Mouse (Mus musculus) embryonic facial prominence, embryonic 14.5 days (tissue): Measurements from ENCODE around the gene Urb1. TPM values are rescaled to one million over a fixed set of nuclear protein-coding genes. Genes with fewer than 3 reads are reported as not detected.
"Not testable (repeated sequence)": the region's sequence is repeated elsewhere in the genome, so short reads cannot be mapped to it uniquely, and the experiment has no call there.

ENCODE experiments used
- ATAC-seq: fragments of 200-750 bp; cut with Nextera tagmentation; 2 replicates; pipeline ENCODE4 v1.8.0; 2017; ENCODE audit warnings: low read depth, moderate number of reproducible peaks, moderate TSS enrichment
- DNase-seq: peaks from one replicate; pipeline ENCODE4 v3.0.0-alpha.2; 2015; ENCODE audit warnings: low spot score
- H3K27ac ChIP-seq: fragments of 300-500 bp; sonication (generic); replicated peaks from 2 replicates; pipeline ENCODE4 v1.5.1; 2014; ENCODE audit warnings: low read depth, mild to moderate bottlenecking, low read length, moderate library complexity
- H3K27me3 ChIP-seq: fragments of 300-500 bp; sonication (generic); replicated peaks from 2 replicates; pipeline ENCODE4 v1.6.1; 2014; ENCODE audit warnings: low read length; ENCODE audit not compliant: control insufficient read depth, insufficient read depth
- H3K36me3 ChIP-seq: fragments of 300-500 bp; sonication (generic); 2 replicates; pipeline ENCODE4 v1.6.1; 2014; ENCODE audit warnings: low read length, mixed read lengths; ENCODE audit not compliant: control insufficient read depth, insufficient read depth
- H3K4me1 ChIP-seq: fragments of 300-500 bp; sonication (generic); 2 replicates; pipeline ENCODE4 v1.6.1; 2014; ENCODE audit warnings: antibody characterized with exemption, low read length; ENCODE audit not compliant: control insufficient read depth, insufficient read depth
- H3K4me2 ChIP-seq: fragments of 300-500 bp; sonication (generic); 2 replicates; pipeline ENCODE4 v1.6.1; 2014; ENCODE audit warnings: low read depth, mild to moderate bottlenecking, low read length, moderate library complexity, mixed read lengths
- H3K4me3 ChIP-seq: fragments of 300-500 bp; sonication (generic); 2 replicates; pipeline ENCODE4 v1.5.1; 2014; ENCODE audit warnings: low read depth, mild to moderate bottlenecking, low read length
- H3K9ac ChIP-seq: fragments of 300-500 bp; sonication (generic); 2 replicates; pipeline ENCODE4 v1.6.1; 2014; ENCODE audit warnings: low read depth, mild to moderate bottlenecking, low read length, moderate library complexity, mixed read lengths
- H3K9me3 ChIP-seq: fragments of 300-500 bp; sonication (generic); 2 replicates; pipeline ENCODE4 v1.6.1; 2016; ENCODE audit warnings: low read length; ENCODE audit not compliant: control insufficient read depth
- WGBS: fragments of 180-500 bp; shearing (Covaris S2); extraction: QIAGEN DNeasy Blood & Tissue Kit; methylation state at CpG from one replicate; pipeline ENCODE4 v1.1.7; 2014; 5-methylcytosine and 5-hydroxymethylcytosine counted together
- polyA plus RNA-seq: library from polyadenylated mRNA; unstranded; fragments of >200 nt; fragmentation: Nextera tagmentation; extraction: Ambion mirVana; gene quantifications from 2 replicates; pipeline ENCODE4 v1.2.1, GENCODE M21; 2014

Urb1 gene
- polyA plus RNA-seq, 1 experiment from 2014 or later = 11.6 TPM

DNA sequence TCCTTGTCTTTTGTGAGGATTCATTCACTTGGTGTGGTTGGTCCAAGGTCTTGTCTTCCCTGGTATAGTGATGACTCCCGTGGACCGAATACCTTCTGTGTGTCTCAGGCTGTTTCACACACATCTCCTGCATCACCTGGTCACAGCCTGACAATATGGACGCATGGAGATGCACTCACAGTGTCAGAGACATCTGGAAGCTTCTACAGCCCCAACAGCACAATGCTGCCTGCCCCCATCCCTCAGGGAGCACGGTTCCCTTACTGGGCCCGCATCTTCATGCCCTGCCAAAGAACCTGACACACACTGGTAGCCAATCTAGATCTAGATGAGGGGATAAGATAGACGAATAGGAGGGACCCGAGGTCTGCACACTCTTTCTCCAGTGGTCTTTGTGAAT is 18.9 kb upstream of the Urb1 start:
- H3K27ac ChIP-seq = no peak overlapping the region
- H3K4me3 ChIP-seq = no peak overlapping the region
- DNase-seq = no peak
- H3K4me2 ChIP-seq = no peak overlapping the region
- no peaks in the 10 kb centered on the region for H3K9me3 ChIP-seq
- peaks cover 25% of the 10 kb centered on the region for H3K27me3 ChIP-seq
- no peaks in the 10 kb centered on the region for H3K36me3 ChIP-seq
- H3K9ac ChIP-seq = no peak overlapping the region
- H3K4me1 ChIP-seq = 0 out of 2 replicates have a peak, but pooled peaks cover 14% of the 10 kb centered on the region
- no peak for ATAC-seq
- WGBS = 78% methylated on average over 7 of the region's 7 CpGs

DNA sequence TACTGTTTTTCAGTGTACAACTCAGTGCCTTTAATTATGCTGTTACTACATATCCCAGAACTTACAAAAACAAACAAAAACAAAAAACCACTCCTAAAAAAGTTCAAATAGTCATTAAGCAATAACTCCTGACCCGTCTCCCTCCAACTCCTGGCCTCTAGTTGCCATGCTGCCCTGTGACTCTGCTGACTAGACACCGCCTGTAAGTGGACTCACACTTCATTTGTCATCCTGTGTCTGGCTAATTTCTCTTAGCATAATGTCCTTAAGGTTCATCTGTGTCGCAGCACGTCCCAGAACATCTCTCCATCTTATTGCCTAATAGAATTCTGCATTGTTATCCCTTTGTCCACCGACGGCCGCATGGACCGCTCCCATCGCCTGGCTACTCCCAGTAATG is 17.3 kb upstream of the Urb1 start:
- Histone ChIP-seq H3K9ac (no peak overlapping the region), H3K9me3 (no peaks in the 10 kb centered on the region), H3K27me3 (peaks cover 25% of the 10 kb centered on the region), H3K27ac (no peak overlapping the region), H3K4me3 (no peak overlapping the region), H3K4me2 (no peak overlapping the region), H3K4me1 (0 out of 2 replicates have a peak, but pooled peaks cover 9% of the 10 kb centered on the region), H3K36me3 (no peaks in the 10 kb centered on the region)
- WGBS = 86% methylated on average over 9 of the region's 9 CpGs
- no peak for DNase-seq
- ATAC-seq = no peak

DNA sequence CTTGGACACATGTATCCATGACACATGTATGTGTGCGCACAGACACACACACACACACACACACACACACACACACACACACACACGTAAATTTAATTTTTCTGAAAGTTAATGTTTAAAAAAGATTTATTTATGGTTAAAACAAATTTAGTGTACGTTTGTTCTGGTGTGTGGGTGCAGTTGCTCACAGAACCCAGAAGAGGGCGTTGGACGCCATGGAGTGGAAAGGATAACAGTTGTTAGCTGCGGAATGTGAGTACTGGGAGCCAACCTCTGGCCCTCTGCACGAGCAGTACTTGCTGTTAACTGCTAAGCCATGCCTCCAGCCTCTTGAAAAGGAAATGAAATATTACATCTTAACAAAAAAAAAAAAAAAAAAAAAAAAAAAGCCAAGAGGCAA is 16.2 kb upstream of the Urb1 start, which contains the start of gene Eva1c:
Gene Eva1c, plus strand, starts transcription at position 263 of the 400 bp plus-strand sequence.
- Histone ChIP-seq H3K27ac (no peak within 1 kb of the TSS), H3K4me3 (no peak within 1 kb of the TSS), H3K9ac (no peak within 1 kb of the TSS), H3K4me1 (0 out of 2 replicates have a peak, but pooled peaks cover 6% of the 10 kb centered on the region), H3K27me3 (peaks cover 16% of the 10 kb centered on the region), H3K9me3 (no peaks in the 10 kb centered on the region), H3K4me2 (no peak within 1 kb of the TSS), H3K36me3 (no peaks in the 10 kb centered on the region)
- no peak for DNase-seq
- no peak for ATAC-seq
- 64% methylated on average over 7 of the region's 7 CpGs for WGBS

DNA sequence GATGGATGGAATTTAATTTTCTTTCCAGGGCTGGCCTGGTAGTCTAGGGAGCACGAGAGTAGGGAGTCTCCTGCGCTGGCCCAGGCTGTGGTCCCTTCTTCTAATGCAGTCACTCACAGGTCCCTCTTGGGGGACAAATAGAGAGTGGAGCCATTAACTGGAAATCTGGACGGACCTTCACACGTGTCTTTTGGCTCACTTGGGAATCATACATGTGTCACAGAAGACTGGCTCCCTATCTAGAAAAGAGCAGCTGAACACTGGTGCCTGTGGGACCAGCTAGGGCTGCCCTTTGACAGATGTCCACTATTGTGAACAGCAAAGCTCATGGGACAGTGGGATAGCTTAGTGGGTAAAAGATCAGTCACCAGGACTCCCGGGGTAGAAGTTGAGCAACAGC is 15.8 kb upstream of the Urb1 start:
- Histone ChIP-seq H3K36me3 (no peaks in the 10 kb centered on the region), H3K4me2 (no peak overlapping the region), H3K27ac (no peak overlapping the region), H3K27me3 (peaks cover 12% of the 10 kb centered on the region), H3K4me1 (0 out of 2 replicates have a peak, but pooled peaks cover 5% of the 10 kb centered on the region), H3K4me3 (no peak overlapping the region), H3K9ac (no peak overlapping the region), H3K9me3 (no peaks in the 10 kb centered on the region)
- WGBS = 75% methylated on average over 5 of the region's 5 CpGs
- ATAC-seq (no peak), DNase-seq (no peak)

DNA sequence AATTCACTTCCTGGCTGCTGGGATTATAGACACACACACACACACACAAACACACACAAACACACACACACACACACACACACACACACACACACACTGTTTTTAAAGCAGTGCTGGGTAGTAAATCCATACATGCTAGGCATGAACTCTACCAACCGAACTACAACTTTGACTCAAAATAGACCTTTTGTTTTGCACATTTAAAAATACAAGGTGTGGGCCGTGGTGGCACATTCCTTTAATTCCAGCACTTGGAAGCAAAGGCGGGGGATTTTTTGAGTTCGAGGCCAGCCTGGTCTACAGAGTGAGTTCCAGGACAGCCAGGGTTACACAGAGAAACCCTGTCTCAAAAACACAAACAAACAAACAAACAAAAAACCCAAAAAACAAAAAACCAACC is 13.8 kb upstream of the Urb1 start:
- ATAC-seq, H3K27me3 ChIP-seq, H3K36me3 ChIP-seq, H3K4me1 ChIP-seq, H3K9me3 ChIP-seq, H3K27ac ChIP-seq, H3K4me3 ChIP-seq, DNase-seq, H3K9ac ChIP-seq, H3K4me2 ChIP-seq: not testable (repeated sequence)
- 64% methylated on average over 4 of the region's 4 CpGs for WGBS

DNA sequence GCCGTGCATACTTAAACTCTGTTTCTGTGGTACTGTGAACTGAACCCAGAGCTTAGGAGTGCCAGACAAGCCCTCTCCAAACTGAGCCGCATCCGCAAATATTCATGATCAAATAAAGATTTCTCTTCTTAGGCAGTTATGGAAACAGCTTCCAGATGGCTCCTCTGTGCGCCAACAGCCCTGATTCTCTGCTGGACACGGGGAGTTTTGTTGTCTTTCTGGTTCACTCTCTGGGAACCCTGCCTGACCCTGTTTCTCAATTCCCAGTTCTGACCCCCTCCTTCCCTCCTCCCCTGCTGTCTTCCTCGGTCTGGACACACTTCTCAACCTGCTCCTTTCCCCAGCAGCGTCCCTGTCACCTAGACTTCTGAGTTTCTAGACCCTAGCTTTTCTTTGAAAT is 12.8 kb upstream of the Urb1 start:
- Histone ChIP-seq H3K4me2 (no peak overlapping the region), H3K27ac (no peak overlapping the region), H3K4me3 (no peak overlapping the region), H3K9me3 (no peaks in the 10 kb centered on the region), H3K36me3 (no peaks in the 10 kb centered on the region), H3K27me3 (no peaks in the 10 kb centered on the region), H3K9ac (no peak overlapping the region), H3K4me1 (no peaks in the 10 kb centered on the region)
- WGBS = 35% methylated on average over 7 of the region's 7 CpGs
- DNase-seq (peak; percentile 26), ATAC-seq (no peak)

DNA sequence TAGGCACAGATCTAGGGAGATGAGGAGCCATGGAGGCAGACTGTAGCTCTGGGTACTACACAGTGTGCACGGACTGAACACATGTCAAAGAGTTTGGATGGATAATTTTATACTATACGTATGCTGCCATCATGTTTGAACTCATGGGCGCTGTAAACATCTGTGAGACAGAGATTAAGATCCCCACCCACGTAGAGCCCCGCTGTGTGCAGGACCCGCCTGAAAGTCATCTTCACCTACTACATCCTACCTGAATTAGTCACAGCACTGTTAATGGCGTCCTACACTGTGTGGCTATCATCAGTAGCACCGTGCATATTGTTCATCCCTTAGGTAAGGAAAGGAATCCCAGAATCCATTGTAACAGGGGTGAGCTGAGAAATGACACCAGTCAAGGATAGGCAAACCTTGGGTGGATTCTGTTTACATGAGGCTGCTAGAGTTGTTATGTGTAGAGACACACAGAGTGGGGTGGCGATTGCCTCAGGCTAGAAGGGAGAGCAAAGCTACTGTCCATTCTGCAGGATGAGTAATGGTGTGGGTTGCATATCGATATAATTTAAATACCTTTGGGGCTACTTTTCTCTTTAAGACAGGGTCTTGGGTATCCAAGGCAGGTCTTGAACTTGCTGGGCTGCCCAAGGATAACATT is 12.2 kb upstream of the Urb1 start:
- no peak overlapping the region for H3K9ac ChIP-seq
- H3K4me3 ChIP-seq = no peak overlapping the region
- WGBS = 82% methylated on average over 10 of the region's 10 CpGs
- ATAC-seq (no peak), DNase-seq (no peak)
- no peaks in the 10 kb centered on the region for H3K4me1 ChIP-seq
- H3K27me3 ChIP-seq = no peaks in the 10 kb centered on the region
- no peak overlapping the region for H3K4me2 ChIP-seq
- H3K36me3 ChIP-seq = no peaks in the 10 kb centered on the region
- no peaks in the 10 kb centered on the region for H3K9me3 ChIP-seq
- H3K27ac ChIP-seq = no peak overlapping the region

DNA sequence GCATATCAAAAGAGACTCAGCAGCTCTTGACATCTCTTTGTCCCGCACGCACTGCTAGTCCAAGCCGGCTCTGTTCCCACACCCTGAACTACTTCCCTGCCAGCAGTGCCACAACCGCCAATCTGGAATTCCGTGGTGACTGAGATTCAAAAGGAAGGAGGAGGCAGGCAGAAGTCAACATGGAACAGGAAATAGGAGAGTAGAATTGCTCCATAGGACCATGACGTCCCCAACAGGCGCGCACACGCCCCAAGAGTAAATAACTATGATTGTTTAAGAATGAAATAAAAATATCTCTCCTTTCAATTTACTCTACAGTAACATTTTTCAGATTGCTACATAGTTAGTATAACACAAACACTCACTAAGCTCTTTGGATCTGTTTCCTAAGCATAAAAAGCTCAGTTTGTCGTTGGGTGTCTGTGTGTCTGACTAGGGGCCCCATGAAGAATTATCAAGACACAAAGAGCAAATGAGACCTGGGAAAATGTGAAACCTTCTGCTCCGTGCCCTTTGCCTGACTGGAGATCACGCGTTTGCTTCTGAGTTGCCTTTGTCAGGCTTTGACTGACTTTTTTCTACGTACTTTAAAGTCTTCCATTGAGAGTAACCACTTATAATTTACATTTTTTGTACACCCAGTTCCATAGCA is 11.0 kb upstream of the Urb1 start:
- WGBS = 75% methylated on average over 14 of the region's 14 CpGs

DNA sequence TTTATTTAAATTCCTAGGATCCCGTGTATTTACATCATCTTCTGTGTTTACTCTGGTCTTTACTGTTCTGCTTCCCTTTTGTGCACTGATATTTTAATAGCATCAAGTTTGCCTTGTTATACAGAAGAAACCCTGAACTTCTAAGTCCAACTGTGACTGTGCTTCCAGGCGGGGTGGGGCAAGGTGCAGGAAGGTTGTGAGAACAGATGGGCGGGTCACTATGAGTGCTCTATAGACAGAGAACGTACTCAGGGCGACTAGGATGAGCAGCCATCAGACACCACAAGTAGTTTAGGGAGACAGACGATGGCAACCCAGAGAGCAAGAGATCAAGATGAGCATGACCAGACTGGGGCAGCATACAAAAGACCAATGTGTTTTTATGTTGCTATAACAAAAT is 10.1 kb upstream of the Urb1 start:
- DNase-seq (no peak), ATAC-seq (no peak)
- H3K27ac ChIP-seq = no peak overlapping the region
- H3K9ac ChIP-seq = no peak overlapping the region
- H3K27me3 ChIP-seq = no peaks in the 10 kb centered on the region
- no peaks in the 10 kb centered on the region for H3K36me3 ChIP-seq
- no peak overlapping the region for H3K4me3 ChIP-seq
- 69% methylated on average over 6 of the region's 6 CpGs for WGBS
- no peak overlapping the region for H3K4me2 ChIP-seq
- no peaks in the 10 kb centered on the region for H3K4me1 ChIP-seq
- no peaks in the 10 kb centered on the region for H3K9me3 ChIP-seq

More for the DNA sequence above, 11.0 kb upstream of the Urb1 start:
- H3K9me3 ChIP-seq = no peaks in the 10 kb centered on the region
- H3K27me3 ChIP-seq = no peaks in the 10 kb centered on the region
- ATAC-seq (no peak), DNase-seq (peak; percentile 16)
- H3K27ac ChIP-seq = no peak overlapping the region
- no peak overlapping the region for H3K4me2 ChIP-seq
- no peak overlapping the region for H3K9ac ChIP-seq
- no peaks in the 10 kb centered on the region for H3K36me3 ChIP-seq
- H3K4me3 ChIP-seq = no peak overlapping the region
- H3K4me1 ChIP-seq = no peaks in the 10 kb centered on the region
